ENCODE assay signal across 10 mouse cellular contexts in genomic region chr15:12096447-12096846, GRCm38 (mm10). TPM values are rescaled to one million over a fixed set of nuclear protein-coding genes. Genes with fewer than 3 reads are reported as not detected.
DNase-seq lines count a peak whose midpoint lies in the region; ATAC-seq lines count a peak whose summit lies in the region.
"Had no signal": no experiment of that assay in that cellular context is flagged by ENCODE, and none has a peak within 500 bp of the region (broad histone marks: within the 10 kb centered on the region; RNA-seq: fewer than 3 reads in every experiment).

No protein-coding gene starts in this region.

- intact Hi-C loops in heart, postnatal 10 days (cut with DNase I): loop anchor here (10.0 kb wide), 1 partner anchor 168 kb away; no protein-coding TSS in a partner anchor
- intact Hi-C loops in heart, postnatal 25 days (cut with DNase I): no loop called here

- no peaks in the 10 kb centered on the region for H3K9me3 ChIP-seq in midbrain, embryonic 13.5 days
- H3K9me3 ChIP-seq: stomach, embryonic 15.5 days had no signal

- no peak overlapping the region for H3K27ac ChIP-seq in midbrain, embryonic 13.5 days
- H3K27ac ChIP-seq: macrophage; stomach, embryonic 15.5 days had no signal

- peak; percentile 38 to 58 for DNase-seq in heart, postnatal 10 days
- DNase-seq in heart, postnatal 25 days (ENCODE audit: low spot score): no peak
- peak; percentile 68 to 70 for DNase-seq in frontal cortex, postnatal 14 days (ENCODE audit: low spot score in 2 of 2)
- DNase-seq in layer of hippocampus, postnatal 36 days: peak; percentile 75 to 78
- peak; percentile 66 for DNase-seq in right cerebral cortex, postnatal 14 days
- DNase-seq: liver had no signal

- 86% methylated on average over 4 of the region's 4 CpGs for WGBS in midbrain, embryonic 13.5 days

- H3K4me1 ChIP-seq in midbrain, embryonic 13.5 days (replicated peaks): peaks cover 18% of the 10 kb centered on the region
- H3K4me1 ChIP-seq: stomach, embryonic 15.5 days had no signal

- no peak overlapping the region for H3K4me3 ChIP-seq in midbrain, embryonic 13.5 days (replicated peaks)
- H3K4me3 ChIP-seq: stomach, embryonic 15.5 days had no signal

- H3K36me3 ChIP-seq in midbrain, embryonic 13.5 days: no peaks in the 10 kb centered on the region
- H3K36me3 ChIP-seq: stomach, embryonic 15.5 days had no signal

- H3K4me2 ChIP-seq in midbrain, embryonic 13.5 days (replicated peaks): no peak overlapping the region
- H3K4me2 ChIP-seq: stomach, embryonic 15.5 days had no signal

- no peaks in the 10 kb centered on the region for H3K27me3 ChIP-seq in midbrain, embryonic 13.5 days
- H3K27me3 ChIP-seq: stomach, embryonic 15.5 days had no signal

- H3K9ac ChIP-seq in midbrain, embryonic 13.5 days (replicated peaks): no peak overlapping the region
- H3K9ac ChIP-seq: stomach, embryonic 15.5 days had no signal

- ATAC-seq in megakaryocyte, adult 5-6 weeks (ENCODE audit: poor library complexity, severe bottlenecking): no peak
- no peak for ATAC-seq in midbrain, embryonic 13.5 days

RNA-seq across cellular contexts. Expression of gene Zfr, which starts 21.2 kb away (rescaled TPM):
- total RNA-seq in heart, postnatal 10 days (2021): 100 to 1,000 TPM; 101 to 114 TPM
- 10 to 100 TPM; 79.9 to 87.0 TPM for total RNA-seq in heart, postnatal 25 days (2021)
- 100 to 1,000 TPM; 347 to 362 TPM for total RNA-seq in layer of hippocampus, postnatal 36 days (2021)
- total RNA-seq in megakaryocyte, adult 5-6 weeks (2015): 111 and 115 TPM in 2 replicates
- 47.1 and 49.6 TPM in 2 replicates for total RNA-seq in megakaryocyte, adult 5-6 weeks (2017)
- polyA plus RNA-seq in midbrain, embryonic 13.5 days (2015; fragmentation: Nextera tagmentation; extraction: Ambion mirVana): 149 and 153 TPM in 2 replicates
